Mouse (Mus musculus): ENCODE data around the gene Armh3. TPM values are rescaled to one million over a fixed set of nuclear protein-coding genes. Genes with fewer than 3 reads are reported as not detected.
A peak's percentile ranks its signal among the peaks of the same experiment; 100 is the strongest.

Gene Armh3
- polyA plus RNA-seq, 1 experiment from 2014 or later: 10.1 TPM

DNA sequence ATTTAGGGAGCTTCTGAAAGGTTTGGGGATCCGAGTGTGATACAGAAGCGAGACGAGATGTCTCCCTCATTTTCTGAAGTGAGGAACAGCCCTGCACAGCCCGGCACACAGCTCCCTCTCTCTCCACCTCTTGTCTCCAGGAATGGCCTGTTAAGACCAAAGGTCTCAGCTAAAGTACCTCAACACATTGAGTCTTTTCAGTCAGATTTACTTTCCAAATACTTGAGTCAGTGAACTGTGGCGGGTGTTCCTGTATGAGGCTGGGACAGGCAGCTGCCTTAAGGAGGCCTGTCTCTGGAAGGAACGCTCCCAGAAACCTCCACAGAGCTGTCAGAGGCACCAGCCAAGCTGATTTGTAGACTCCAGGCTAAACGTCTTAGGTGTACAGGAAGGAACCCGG is 181.6 kb downstream of the Armh3 start:
- no peak for ATAC-seq
- no peak overlapping the region for H3K27ac ChIP-seq (ENCODE audit: low read depth, low read length)
- peak overlapping the region; percentile 59; the same call in 1 of the 2 replicates for H3K4me2 ChIP-seq (replicated peaks; ENCODE audit: low read depth)
- H3K9me3 ChIP-seq (ENCODE audit: control insufficient read depth): no peaks in the 10 kb centered on the region
- H3K36me3 ChIP-seq (ENCODE audit: control insufficient read depth, insufficient read depth): peaks cover 17% of the 10 kb centered on the region
- H3K4me1 ChIP-seq (replicated peaks; ENCODE audit: control insufficient read depth, insufficient read depth, low read length): peaks cover 3% of the 10 kb centered on the region; the same call in 1 of the 2 replicates
- 50% methylated on average over 8 of the region's 8 CpGs for WGBS
- peaks cover 5% of the 10 kb centered on the region; the same call in 1 of the 2 replicates for H3K27me3 ChIP-seq (replicated peaks; ENCODE audit: control insufficient read depth, insufficient read depth, low read length)
- no peak overlapping the region for H3K4me3 ChIP-seq (ENCODE audit: low read depth, low read length)
- no peak for TF ChIP-seq CTCF (IDR thresholded peaks at IDR 0.05; ENCODE audit: low read depth)
- no peak overlapping the region for H3K9ac ChIP-seq (ENCODE audit: low read depth, low read length)

GRCm38 (mm10) chr19:45815831-45816405 is 182.4 kb downstream of the Armh3 start, which contains the start of gene Kcnip2:
TSS of gene Kcnip2 (minus strand) at chr19:45816061.
- Histone ChIP-seq H3K4me3 (ENCODE audit: low read depth, low read length) (peak within 1 kb of the TSS; percentile 31), H3K27me3 (replicated peaks; ENCODE audit: control insufficient read depth, insufficient read depth, low read length) (peaks cover 5% of the 10 kb centered on the region; the same call in 1 of the 2 replicates), H3K9me3 (ENCODE audit: control insufficient read depth) (no peaks in the 10 kb centered on the region), H3K4me2 (replicated peaks; ENCODE audit: low read depth) (peak within 1 kb of the TSS; percentile 59), H3K36me3 (ENCODE audit: control insufficient read depth, insufficient read depth) (peaks cover 17% of the 10 kb centered on the region), H3K4me1 (replicated peaks; ENCODE audit: control insufficient read depth, insufficient read depth, low read length) (peaks cover 3% of the 10 kb centered on the region; the same call in 1 of the 2 replicates), H3K27ac (ENCODE audit: low read depth, low read length) (no peak within 1 kb of the TSS), H3K9ac (ENCODE audit: low read depth, low read length) (no peak within 1 kb of the TSS; the same call in 1 of the 2 replicates)
- WGBS: 3% methylated on average over 23 of the region's 29 CpGs
- ATAC-seq: peak; percentile 23; the same call in 1 of the 2 replicates
- TF ChIP-seq CTCF (IDR thresholded peaks at IDR 0.05; ENCODE audit: low read depth): peak; percentile 51

DNA sequence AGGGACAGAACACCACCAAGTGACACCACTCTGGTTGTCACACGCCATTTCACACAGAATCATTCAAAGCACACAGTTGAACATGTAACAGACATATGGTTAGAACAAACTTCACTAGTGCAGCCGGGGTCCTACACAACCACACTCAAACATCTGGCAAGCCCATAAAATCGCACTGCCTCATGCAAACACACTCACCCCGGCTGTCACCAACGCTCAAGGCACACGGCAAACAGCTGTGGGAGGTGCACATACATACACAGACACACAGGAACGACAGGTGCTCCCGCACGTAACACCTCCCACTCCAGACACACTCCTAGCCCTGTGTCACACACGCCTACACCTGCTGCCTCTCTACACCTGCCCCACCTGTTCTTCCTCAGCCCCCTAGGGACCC is 183.1 kb downstream of the Armh3 start:
- no peak for ATAC-seq
- H3K4me3 ChIP-seq (ENCODE audit: low read depth, low read length): 0 out of 2 replicates have a peak overlapping the region, but pooled peaks have one; percentile 31
- no peak overlapping the region for H3K9ac ChIP-seq (ENCODE audit: low read depth, low read length)
- TF ChIP-seq CTCF (IDR thresholded peaks at IDR 0.05; ENCODE audit: low read depth): no peak
- H3K9me3 ChIP-seq (ENCODE audit: control insufficient read depth): no peaks in the 10 kb centered on the region
- peaks cover 5% of the 10 kb centered on the region; the same call in 1 of the 2 replicates for H3K27me3 ChIP-seq (replicated peaks; ENCODE audit: control insufficient read depth, insufficient read depth, low read length)
- peaks cover 3% of the 10 kb centered on the region; the same call in 1 of the 2 replicates for H3K4me1 ChIP-seq (replicated peaks; ENCODE audit: control insufficient read depth, insufficient read depth, low read length)
- WGBS: 62% methylated on average over 10 of the region's 10 CpGs
- H3K27ac ChIP-seq (ENCODE audit: low read depth, low read length): no peak overlapping the region
- peak overlapping the region; percentile 59; the same call in 1 of the 2 replicates for H3K4me2 ChIP-seq (replicated peaks; ENCODE audit: low read depth)
- H3K36me3 ChIP-seq (ENCODE audit: control insufficient read depth, insufficient read depth): peaks cover 16% of the 10 kb centered on the region

DNA sequence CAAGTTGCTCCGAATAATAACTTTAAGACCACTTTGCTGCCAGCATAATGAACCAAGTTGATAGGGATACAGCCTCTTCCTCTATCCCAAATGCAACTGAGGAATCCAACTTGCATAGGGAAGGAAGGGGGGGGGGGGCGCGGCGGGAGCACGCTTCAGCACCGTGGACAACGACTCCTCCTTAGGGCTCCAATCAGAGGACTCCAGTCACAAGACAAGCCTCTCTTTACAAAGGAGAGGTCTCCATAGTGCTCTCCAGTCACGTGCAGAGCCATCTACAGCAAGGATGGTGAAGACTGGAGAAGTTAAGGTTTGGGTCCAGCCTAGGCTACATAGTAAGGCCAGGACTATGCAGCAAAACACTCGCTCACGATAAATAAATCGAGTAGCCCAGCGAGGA is 184.5 kb downstream of the Armh3 start:
- Histone ChIP-seq H3K9ac (ENCODE audit: low read depth, low read length) (no peak overlapping the region), H3K4me1 (replicated peaks; ENCODE audit: control insufficient read depth, insufficient read depth, low read length) (peaks cover 3% of the 10 kb centered on the region; the same call in 1 of the 2 replicates), H3K4me2 (replicated peaks; ENCODE audit: low read depth) (no peak overlapping the region), H3K9me3 (ENCODE audit: control insufficient read depth) (no peaks in the 10 kb centered on the region), H3K27me3 (replicated peaks; ENCODE audit: control insufficient read depth, insufficient read depth, low read length) (peaks cover 5% of the 10 kb centered on the region; the same call in 1 of the 2 replicates), H3K4me3 (ENCODE audit: low read depth, low read length) (no peak overlapping the region), H3K27ac (ENCODE audit: low read depth, low read length) (no peak overlapping the region), H3K36me3 (ENCODE audit: control insufficient read depth, insufficient read depth) (peaks cover 5% of the 10 kb centered on the region)
- TF ChIP-seq CTCF (IDR thresholded peaks at IDR 0.05; ENCODE audit: low read depth): no peak
- WGBS: 18% methylated on average over 9 of the region's 12 CpGs
- ATAC-seq: peak; percentile 18; the same call in 1 of the 2 replicates

DNA sequence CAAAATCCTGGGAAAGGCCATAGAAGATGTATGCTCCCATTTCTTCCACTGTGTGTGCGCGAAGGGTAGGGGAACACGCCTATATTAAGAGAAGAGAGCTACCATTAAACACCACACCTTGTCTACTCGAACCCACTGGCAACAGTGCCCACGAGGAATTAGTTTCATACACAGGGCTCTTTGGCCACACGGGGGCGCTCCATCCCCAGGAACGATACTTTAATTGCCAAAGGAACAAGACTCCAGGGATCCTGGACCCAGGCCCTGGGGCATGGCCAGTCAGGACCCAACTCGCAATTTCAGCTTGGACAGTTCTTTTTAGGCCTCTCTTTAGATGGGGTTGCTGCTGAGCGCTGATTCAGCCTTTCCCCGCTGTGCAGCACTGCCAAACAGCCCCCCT is 185.0 kb downstream of the Armh3 start:
- H3K4me3 ChIP-seq (ENCODE audit: low read depth, low read length): no peak overlapping the region
- H3K27ac ChIP-seq (ENCODE audit: low read depth, low read length): no peak overlapping the region
- no peaks in the 10 kb centered on the region for H3K9me3 ChIP-seq (ENCODE audit: control insufficient read depth)
- H3K4me2 ChIP-seq (replicated peaks; ENCODE audit: low read depth): no peak overlapping the region
- 9% methylated on average over 11 of the region's 11 CpGs for WGBS
- TF ChIP-seq CTCF (IDR thresholded peaks at IDR 0.05; ENCODE audit: low read depth): peak; percentile 87
- H3K4me1 ChIP-seq (replicated peaks; ENCODE audit: control insufficient read depth, insufficient read depth, low read length): peaks cover 3% of the 10 kb centered on the region; the same call in 1 of the 2 replicates
- H3K36me3 ChIP-seq (ENCODE audit: control insufficient read depth, insufficient read depth): no peaks in the 10 kb centered on the region; the same call in 1 of the 2 replicates
- peaks cover 5% of the 10 kb centered on the region; the same call in 1 of the 2 replicates for H3K27me3 ChIP-seq (replicated peaks; ENCODE audit: control insufficient read depth, insufficient read depth, low read length)
- no peak overlapping the region for H3K9ac ChIP-seq (ENCODE audit: low read depth, low read length)
- ATAC-seq: peak; percentile 20; the same call in 1 of the 2 replicates

DNA sequence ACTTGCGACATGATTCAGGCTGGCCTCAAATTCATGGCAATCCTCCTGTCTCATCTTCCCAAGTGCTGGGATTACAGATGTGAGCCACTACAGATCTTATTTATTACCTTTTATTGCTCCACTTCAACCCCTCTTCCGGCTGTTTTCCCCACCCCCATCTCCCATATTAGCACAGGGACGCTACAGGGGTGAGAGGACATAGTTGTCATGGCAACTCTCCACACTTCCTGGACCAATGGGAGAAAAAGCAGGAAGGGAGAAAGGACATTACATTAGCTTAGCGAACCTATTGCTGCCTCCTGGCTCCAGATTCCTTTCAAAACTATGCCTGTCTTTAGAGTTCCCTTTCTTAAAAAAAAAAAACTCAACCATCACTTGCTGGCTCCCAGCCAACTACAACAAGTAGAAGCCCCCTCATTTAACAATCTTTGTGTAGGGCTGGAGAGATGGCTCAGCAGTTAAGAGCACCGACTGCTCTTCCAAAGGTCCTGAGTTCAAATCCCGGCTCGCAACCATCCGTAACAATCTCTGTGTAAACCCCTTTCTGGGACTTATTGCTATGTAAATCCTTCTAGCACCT is 185.5 kb downstream of the Armh3 start:
- ATAC-seq: no peak
- H3K4me3 ChIP-seq (ENCODE audit: low read depth, low read length): peak overlapping the region; percentile 29
- H3K36me3 ChIP-seq (ENCODE audit: control insufficient read depth, insufficient read depth): no peaks in the 10 kb centered on the region; the same call in 1 of the 2 replicates
- no peaks in the 10 kb centered on the region for H3K9me3 ChIP-seq (ENCODE audit: control insufficient read depth)
- no peak overlapping the region for H3K27ac ChIP-seq (ENCODE audit: low read depth, low read length)
- peaks cover 3% of the 10 kb centered on the region; the same call in 1 of the 2 replicates for H3K4me1 ChIP-seq (replicated peaks; ENCODE audit: control insufficient read depth, insufficient read depth, low read length)
- H3K27me3 ChIP-seq (replicated peaks; ENCODE audit: control insufficient read depth, insufficient read depth, low read length): peaks cover 5% of the 10 kb centered on the region; the same call in 1 of the 2 replicates
- WGBS: 19% methylated on average over 8 of the region's 8 CpGs
- no peak overlapping the region for H3K9ac ChIP-seq (ENCODE audit: low read depth, low read length)
- peak overlapping the region; percentile 60 for H3K4me2 ChIP-seq (replicated peaks; ENCODE audit: low read depth)
- TF ChIP-seq CTCF (IDR thresholded peaks at IDR 0.05; ENCODE audit: low read depth): no peak

Data from intestine, postnatal 0 days (tissue).